Mouse (Mus musculus) spleen, postnatal 4 days (tissue): ENCODE results near the gene Sec61a2.
A peak's percentile ranks its signal among the peaks of the same experiment; 100 is the strongest.

ENCODE experiments used
- DNase-seq, 2 experiments: peaks; one replicate each; pipeline ENCODE4 v3.0.0; 2022; ENCODE audit warnings: low spot score in 2 of 2

The Sec61a2 gene

DNA sequence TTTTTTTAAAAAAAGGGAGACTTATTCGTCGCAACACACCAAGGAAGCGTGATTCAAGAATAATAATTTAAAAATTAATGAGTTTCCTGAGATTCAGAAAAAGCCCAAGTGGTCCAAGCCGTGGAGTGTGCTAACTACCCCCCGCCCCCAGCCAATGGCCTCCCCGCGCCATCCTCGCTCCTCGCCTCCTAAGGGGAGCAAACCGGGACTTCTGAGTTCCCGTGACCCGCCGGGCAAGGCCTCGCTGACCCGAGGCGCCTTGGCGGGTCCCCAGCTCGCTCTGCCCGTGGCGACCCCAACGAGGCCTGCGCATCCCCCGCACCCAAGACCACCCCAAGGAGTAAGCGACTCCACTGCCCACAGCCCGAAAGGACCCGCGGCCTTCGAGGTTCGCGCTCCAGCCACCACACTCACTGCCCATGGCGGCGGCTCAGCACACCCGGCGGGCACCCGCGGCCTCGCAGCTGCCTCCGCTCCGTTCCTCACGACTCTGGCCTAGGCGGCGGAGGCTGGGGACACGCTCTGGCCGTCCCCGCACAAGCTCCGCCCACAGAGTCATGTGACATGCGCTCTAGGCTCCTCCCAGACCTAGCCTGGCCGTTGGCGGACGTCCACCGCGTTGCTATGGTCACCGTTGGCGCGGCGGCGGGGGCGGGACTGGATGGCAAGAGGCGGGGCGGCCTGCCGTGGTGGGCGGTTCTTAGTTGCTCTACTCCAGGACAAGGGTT is at the start of gene Sec61a2:
Gene Sec61a2 (minus strand): TSS at position 590 of the 728 bp plus-strand sequence.
- peak; percentile 100 for DNase-seq

- no peak for DNase-seq
Measured at GRCm38 (mm10) chr2:5943071-5943470, 47.8 kb upstream of the Sec61a2 start.

GRCm38 (mm10) chr2:5942416-5943032 is 47.3 kb upstream of the Sec61a2 start, which contains the start of gene Dhtkd1:
Gene Dhtkd1, minus strand, starts transcription at chr2:5942792.
- peak; percentile 44 to 73 for DNase-seq

DNA sequence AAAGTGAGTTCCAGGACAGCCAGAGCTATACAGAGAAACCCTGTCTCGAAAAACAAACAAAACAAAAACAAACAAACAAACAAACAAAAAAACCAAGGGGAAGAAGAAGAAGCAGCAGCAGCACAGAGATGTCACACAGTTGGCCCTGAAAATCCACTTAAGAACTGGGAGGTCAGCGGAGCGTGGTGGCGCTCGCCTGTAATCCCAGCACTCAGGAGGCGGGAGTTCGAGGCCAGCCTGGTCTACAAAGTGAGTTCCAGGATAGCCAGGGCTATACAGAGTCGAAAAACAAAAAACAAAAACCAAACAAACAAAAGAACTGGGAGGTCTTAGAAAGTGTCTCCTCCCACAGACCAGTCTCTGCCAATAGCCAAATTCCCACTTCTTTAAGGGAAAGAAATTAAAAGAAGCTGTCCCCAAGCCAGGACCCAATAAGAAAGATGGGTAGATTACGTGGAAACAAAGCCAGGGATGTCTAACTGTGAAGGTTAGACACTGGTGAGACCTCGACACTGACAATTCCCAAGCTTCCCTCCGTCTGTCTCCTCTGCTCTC is 46.7 kb upstream of the Sec61a2 start:
- DNase-seq, result no peak

- DNase-seq, result no peak
Measured at GRCm38 (mm10) chr2:5940936-5941335, 45.7 kb upstream of the Sec61a2 start.

GRCm38 (mm10) chr2:5939911-5940310 is 44.7 kb upstream of the Sec61a2 start:
- no peak for DNase-seq

DNA sequence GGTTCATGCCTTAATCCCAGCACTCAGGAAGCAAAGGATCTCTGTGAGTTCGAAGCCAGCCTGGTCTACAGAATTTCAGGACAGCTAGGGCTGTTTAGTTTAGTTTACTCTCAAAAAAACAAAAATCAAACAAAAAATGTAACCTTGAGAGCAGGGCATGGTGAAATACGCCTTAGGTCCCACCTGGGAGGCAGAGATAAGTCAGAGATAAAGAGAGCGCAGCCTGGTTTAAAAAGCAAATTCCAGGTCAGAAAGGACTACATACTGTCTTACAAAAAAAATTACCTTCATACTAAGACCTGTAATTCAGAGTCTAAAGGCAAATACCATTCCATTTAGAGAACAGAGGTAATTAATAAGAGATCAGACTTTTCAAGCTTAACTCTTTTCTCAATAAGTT is 44.1 kb upstream of the Sec61a2 start:
- DNase-seq, result no peak

DNA sequence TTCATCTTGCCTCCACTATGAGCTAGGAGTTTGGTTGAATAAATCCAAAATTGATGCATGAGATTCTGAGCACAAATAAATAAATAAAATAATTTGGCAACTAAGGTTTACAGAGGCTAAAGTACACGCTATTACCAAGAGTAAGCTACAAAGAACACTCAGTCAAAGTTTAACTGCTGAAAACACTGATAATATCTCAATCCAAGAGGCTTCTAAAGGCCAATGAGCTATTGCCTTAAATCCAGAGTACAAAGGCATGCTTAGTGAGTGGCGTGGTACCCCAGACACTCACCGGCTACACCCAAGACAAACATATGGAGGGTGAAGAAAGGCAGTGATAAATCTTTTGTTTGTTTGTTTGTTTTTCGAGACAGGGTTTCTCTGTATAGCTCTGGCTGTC is 41.3 kb upstream of the Sec61a2 start:
- DNase-seq, result no peak

DNA sequence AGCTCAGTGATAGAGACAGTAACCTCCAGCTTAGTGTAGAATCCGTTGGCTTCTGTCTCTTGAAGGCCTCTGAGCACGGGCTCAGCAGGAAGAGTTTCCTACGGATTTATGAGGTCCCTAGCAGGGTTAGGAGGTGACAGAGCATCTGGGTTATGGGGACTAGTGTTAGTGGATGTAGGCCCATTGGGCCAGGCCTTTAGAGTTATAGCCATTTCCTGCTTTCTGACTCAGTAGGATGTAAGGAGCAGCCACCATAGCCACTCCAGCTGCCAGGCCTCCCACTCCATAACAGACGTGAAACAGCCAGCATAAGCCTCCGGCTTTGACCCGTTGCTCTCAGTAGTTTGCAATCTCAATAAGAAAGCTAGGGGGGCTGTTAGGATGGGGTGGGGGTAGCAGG is 40.8 kb upstream of the Sec61a2 start:
- no peak for DNase-seq

DNA sequence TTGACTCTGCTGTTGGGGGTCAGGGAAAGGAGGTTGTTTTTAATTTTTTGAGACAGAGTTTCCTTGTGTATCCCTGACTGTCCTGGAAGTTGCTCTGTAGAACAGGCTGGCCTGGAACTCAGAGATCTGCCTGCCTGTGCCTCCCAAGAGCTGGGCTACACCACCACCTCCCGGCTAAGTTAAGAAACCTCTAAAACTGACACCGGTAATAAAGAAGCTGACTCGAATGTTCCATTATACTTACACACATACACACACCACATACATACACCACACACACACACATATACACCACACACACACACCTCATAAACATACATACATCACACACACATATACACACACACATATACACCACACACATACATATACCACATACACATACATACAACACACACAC is 39.7 kb upstream of the Sec61a2 start:
- DNase-seq, result no peak

- no peak for DNase-seq
Measured at GRCm38 (mm10) chr2:5931938-5932337, 36.7 kb upstream of the Sec61a2 start.

DNA sequence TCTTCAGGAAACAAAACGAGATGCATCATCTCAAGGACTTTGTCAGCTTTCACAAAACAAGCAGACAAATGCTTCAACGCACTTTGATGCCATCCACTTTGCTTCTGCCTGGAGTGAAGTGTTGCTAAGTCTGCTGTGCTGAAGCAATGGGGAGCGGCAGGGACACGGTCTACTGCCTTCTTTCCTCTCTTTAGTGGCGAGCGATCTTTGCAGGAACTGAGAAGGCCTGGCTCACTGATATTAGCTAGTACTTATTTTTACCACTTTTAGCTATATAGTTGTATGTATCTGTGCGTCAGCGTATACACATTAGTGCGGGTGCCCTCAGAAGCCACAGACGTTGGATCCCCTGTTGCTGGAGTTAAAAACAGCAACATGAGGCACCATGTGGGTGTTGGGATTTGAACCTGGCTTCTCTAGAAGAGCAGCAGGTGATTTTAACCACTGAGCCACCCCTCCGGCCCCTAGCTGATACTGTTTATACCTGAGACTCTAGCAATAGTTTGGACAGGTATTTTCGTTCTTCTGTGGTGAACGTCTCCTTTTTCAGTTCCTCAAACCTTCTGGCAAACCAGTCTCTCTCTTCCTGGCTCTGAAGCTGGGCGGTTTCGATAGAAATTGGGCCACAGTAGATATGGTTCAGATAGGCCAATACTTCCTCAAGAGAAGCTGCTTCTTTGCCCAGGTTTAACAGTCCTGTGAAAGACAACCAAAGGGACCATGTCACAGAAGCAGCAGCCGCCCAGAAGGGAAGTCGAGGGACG is 35.2 kb upstream of the Sec61a2 start:
- DNase-seq, result no peak

- DNase-seq, result no peak
Measured at GRCm38 (mm10) chr2:5929793-5930192, 34.6 kb upstream of the Sec61a2 start.

DNA sequence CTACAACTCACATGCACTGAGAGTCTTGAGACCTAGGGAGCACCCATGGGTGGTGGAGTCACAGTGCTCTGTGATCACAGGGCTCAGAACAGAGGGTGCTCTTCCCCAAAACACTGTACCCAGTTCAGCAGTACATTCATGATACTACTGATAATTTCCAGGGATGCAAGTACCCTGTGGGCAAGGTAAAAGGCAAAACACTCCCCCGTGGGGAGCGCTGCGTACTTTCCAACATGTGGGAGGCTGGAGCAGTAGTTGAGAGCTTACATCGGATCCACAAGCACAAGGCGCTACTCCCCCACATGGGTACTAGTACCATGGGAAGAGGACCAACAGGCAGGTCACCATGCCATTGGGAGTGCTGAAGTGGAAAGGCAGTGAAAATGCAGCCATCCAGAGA is 32.2 kb upstream of the Sec61a2 start:
- no peak for DNase-seq

DNA sequence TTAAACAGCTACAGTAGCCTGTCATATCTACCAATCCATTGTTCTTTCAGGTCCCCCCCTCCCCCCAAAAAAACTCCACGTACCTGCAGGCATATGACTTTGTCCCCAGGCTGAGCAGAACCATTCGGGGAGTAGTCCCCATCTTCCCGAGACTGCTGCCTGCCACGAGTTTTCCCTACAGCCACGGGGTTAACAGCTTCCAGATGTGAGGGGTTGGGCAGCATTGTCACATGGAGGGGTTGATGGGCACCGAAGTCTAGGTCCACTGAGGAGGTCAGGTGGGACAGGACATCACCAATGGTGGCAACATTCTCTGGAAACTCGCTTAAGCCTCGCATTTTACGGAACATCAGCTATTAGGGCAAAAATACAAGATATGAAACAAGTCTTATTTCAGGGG is 28.6 kb upstream of the Sec61a2 start:
- DNase-seq, result no peak

- DNase-seq, result no peak
Measured at GRCm38 (mm10) chr2:5922823-5923222, 27.6 kb upstream of the Sec61a2 start.

DNA sequence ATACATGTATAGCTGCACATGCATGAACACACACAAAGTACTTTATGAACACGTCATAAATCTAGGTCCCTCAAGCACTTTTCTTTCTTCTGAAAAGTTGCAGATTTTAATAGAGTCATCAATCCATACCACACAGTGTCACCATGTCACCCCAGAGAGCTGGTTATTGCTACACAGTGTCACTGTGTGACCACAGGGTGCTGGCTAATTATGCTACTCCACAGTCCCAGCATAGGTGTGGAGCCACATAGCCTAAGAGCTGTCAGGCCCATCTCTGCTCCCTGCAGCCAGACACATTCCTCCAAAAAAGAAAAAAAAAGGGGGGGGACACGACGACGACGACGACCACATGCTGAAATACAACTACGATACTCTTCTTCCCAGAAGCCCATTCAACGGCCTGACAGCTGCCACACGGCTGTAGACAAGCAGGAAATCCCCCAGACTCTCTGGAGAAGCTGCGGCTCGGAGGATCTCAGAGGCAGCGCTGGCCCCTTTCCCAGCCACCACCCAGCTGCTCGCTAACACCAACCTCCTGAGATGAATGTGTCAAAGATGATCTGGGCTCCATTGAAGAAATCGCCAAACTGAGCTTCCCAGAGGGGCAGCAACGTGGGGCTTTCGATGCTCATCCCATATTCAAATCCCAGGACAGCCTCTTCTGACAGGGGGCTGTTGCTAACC is 16.2 kb upstream of the Sec61a2 start:
- DNase-seq, result no peak

- peak; percentile 62 to 81 for DNase-seq
Measured at GRCm38 (mm10) chr2:5906625-5907024, 11.4 kb upstream of the Sec61a2 start.

DNA sequence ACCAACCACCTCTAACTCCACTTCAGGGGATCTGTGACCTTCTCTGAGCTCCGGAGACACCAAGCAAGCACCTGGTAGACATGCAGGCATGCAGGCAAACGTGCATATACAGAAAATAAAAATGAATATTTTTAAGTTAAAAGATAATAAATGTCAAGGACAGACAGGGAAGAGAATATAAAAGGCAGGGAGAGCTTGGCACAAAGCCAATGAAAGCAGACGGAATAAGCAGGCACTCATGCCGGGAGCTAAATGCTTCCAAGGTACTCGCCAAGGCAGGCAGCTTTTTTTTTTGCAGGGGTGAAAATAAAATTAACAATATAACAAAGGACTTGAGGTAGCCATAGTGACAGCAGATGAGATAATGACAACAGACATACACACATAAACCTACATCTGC is 10.9 kb upstream of the Sec61a2 start:
- no peak for DNase-seq

GRCm38 (mm10) chr2:5900145-5900544 is 4.9 kb upstream of the Sec61a2 start:
- peak in 1 of 2 experiments; percentile 23 for DNase-seq

DNA sequence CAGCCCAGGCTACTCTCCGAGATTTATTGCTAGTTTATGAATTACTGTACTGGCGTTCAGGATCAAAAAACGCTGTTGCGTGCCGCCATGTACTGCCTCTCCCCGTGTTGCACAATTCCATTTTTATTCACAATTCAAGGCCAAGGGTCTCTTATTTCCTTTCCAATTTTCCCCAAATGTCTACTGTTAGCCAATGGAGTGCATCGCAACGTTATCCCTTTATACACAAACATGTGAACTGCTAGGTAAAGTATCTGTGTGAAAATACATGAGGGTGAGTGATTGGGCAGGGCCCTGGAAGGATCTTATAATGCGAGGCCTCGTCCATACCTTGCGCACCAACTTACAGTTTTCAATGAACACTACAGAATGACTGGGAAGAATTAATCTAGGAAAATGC is 936 bp downstream of the Sec61a2 start:
- no peak for DNase-seq

DNA sequence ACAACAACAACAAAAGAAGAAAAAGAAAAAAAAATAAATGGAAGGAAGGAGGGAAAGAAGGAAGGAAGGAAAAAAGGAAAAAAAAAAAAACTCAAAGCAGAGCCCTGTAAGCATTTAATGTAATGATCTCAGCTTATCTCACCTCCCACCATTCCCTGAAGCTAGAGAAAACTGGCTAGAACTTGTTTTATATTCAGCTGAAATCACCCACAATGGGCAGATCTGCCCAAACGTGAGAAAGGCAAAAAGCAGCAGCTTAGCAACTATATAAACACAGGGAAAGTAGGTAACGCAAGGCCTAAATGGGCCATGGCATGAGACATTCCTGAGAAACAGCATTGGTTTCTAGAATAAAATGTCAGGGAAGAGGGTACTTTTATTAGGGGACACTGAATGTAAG is 5.8 kb downstream of the Sec61a2 start:
- DNase-seq, result no peak
